Mouse (Mus musculus) kidney, postnatal 4 days (tissue): ENCODE data around the gene Lnx1.

Experiments used
- DNase-seq, 2 experiments: peaks; one replicate each; pipeline ENCODE4 v3.0.0; 2021; ENCODE audit warnings: mixed read lengths in 2 of 2

Gene Lnx1

GRCm38 (mm10) chr5:74694390-74694801 lies 8.3 kb downstream of the Lnx1 start:
- DNase-seq, result no peak

- no peak for DNase-seq
Observed at GRCm38 (mm10) chr5:74693836-74694235, 8.9 kb downstream of the Lnx1 start.

GRCm38 (mm10) chr5:74692411-74693090 lies 10.2 kb downstream of the Lnx1 start:
- no peak for DNase-seq

DNA sequence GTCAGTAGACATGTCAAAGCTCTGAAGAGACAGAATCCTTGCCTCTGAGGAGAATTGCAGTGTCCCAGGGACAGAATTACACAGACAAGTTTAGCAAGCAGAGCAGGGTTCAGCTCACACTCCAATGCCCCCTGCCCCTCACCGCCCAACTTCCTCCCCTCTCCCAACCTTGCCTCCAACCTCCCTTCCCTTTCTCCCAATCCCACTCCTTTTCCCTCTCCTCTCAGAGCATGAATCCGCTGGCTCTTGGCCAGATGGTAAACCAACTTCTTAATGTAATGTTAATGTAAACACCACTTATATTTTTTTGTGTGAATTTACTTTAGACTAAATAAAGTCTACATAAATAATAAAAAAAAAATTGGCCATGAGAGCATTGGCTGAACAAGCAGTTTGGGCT lies 13.9 kb downstream of the Lnx1 start:
- DNase-seq, result no peak

DNA sequence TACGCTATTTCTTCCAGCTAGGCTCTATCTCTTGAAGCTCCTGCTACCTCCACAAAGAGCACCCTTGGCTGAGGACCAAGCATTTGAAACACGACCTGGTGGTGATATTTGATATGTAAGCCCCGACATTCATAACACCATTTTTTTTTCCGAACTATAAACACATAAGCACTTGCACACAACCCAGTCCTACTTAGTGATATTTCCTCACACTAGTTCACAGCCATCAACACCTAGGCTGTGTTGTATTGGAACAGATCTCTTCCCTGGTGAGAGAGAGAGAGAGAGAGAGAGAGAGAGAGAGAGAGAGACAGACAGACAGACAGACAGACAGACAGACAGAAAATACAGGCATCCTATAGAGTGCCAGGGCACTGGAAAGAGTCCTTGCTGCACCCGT lies 17.8 kb downstream of the Lnx1 start:
- DNase-seq, result no peak

- no peak for DNase-seq
Observed at GRCm38 (mm10) chr5:74683832-74684231, 18.9 kb downstream of the Lnx1 start.

DNA sequence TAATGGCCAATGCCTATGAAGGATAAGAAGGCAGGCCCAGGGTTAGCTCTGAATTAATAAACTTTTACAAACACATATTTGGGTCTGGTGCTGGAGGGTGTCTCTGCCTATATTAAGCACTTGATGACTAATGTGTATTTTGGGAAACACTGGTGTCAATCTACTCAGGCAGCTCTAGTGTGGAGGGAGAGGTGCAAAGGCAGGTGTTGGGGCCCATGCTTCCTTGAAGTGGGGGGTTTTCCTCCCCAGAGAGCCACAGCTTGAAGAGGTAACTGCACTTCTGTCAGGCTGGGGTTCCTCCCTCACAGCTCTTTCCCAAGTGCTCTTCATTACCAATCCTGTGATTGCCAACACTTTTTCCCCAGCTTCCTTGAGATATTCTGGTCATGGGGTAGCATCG lies 20.0 kb downstream of the Lnx1 start:
- no peak for DNase-seq

GRCm38 (mm10) chr5:74679631-74680030 lies 23.1 kb downstream of the Lnx1 start:
- no peak for DNase-seq

- no peak for DNase-seq
Observed at GRCm38 (mm10) chr5:74678693-74679092, 24.0 kb downstream of the Lnx1 start.

- no peak for DNase-seq
Observed at GRCm38 (mm10) chr5:74677399-74678338, 25.0 kb downstream of the Lnx1 start.

- DNase-seq, result no peak
Observed at GRCm38 (mm10) chr5:74672556-74672955, 30.2 kb downstream of the Lnx1 start.

DNA sequence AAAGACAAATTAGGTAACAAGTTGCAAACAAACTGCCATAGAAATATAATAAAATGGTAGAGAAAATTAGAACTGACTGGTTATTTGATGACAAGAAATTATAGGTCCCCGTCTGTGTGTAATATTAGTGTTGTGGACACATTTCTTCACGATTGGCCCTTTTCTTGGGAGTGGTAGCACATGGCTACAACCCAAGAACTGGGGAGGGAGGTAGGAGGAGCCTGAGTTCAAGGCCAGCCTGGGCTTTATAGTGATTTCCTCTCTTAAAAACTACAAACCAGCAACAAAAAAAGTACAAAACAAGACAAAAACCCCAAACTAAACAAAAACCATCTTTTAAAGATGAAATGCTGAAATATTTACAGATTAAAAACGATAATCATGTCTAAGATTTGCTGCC lies 31.8 kb downstream of the Lnx1 start:
- no peak for DNase-seq

GRCm38 (mm10) chr5:74669925-74670324 lies 32.8 kb downstream of the Lnx1 start:
- no peak for DNase-seq

GRCm38 (mm10) chr5:74668956-74669355 lies 33.8 kb downstream of the Lnx1 start:
- no peak for DNase-seq

GRCm38 (mm10) chr5:74662618-74663017 lies 40.1 kb downstream of the Lnx1 start:
- peak; percentile 24 to 26 for DNase-seq

- no peak for DNase-seq
Observed at GRCm38 (mm10) chr5:74661734-74662560, 40.8 kb downstream of the Lnx1 start.

GRCm38 (mm10) chr5:74659856-74660255 lies 42.9 kb downstream of the Lnx1 start:
- DNase-seq, result no peak

DNA sequence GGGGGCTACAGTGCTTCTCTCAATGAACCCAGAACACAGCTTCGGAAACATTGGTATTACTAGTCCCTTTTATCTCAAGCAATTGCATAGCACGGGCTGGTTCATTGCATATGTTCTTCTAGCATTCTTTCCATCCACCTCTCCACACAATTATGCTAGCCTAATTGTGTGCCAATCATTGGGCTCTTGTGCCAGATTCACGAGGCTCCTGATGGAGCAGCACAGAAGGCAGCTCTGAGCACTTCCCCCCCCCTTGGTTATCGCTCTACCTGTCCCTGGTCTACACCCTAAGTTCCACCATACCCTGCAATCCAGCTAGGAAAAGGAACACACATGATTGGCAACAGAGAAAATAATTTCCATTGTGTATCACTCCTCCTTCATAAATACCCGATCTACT lies 43.4 kb downstream of the Lnx1 start:
- no peak for DNase-seq

- DNase-seq, result no peak
Observed at GRCm38 (mm10) chr5:74657930-74658329, 44.8 kb downstream of the Lnx1 start.

- no peak for DNase-seq
Observed at GRCm38 (mm10) chr5:74656410-74656809, 46.3 kb downstream of the Lnx1 start.

- no peak for DNase-seq
Observed at GRCm38 (mm10) chr5:74654527-74654926, 48.2 kb downstream of the Lnx1 start.

DNA sequence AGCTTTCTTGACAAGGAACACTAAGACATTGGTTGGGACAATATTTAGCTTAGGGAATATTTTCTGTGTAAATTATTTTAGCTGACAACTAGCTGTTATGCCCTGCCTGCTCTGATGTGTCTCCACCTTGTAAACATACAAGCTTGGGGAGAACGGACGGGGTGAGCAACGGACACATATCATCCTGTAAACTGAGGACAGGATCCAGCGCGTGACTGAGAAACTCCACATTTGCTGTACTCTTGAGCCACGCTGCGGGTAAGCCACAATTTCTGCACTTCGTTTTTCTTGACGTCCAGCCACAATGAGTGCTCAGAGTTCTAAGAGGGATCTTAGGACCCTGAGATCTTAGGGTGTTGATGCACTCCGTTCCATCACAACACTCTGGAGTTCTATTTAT lies 48.9 kb downstream of the Lnx1 start:
- DNase-seq, result no peak

GRCm38 (mm10) chr5:74649122-74649521 lies 53.6 kb downstream of the Lnx1 start:
- DNase-seq, result no peak
